Comparison of ENCODE assay signal across 8 mouse cellular contexts in the genomic region with DNA sequence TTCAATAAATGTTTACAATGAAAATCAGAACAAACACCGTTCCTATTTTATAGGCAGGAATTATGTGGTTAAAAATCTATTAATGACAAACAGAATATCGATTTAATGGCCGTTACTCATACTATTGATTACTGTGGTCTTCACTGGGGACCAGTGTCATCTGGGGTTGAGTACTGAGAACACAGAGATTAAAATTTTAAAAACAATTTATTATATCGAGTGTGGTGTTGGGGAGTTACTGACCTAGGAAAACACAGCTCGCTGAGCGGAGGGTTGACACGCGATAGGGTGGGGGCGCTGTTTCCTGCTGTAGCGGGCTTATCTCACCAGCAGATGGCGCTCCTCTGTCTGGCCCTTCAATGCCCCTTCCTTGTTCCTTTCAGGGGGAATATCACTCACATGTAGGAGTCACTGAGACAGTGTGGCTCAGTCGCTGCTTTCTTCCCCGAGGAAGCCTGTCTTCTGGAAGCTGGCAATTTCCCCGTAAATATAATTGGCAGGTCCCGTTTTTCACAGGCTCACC.
DNase-seq lines count a peak whose midpoint lies in the region; ATAC-seq and TF ChIP-seq lines count a peak whose summit lies in the region.

No protein-coding gene starts in this region.

- no peak for ATAC-seq in kidney, postnatal 0 days (replicated peaks; ENCODE audit: low FRiP score, low read depth)
- ATAC-seq in lung, embryonic 16.5 days (ENCODE audit: low read depth) = peak; percentile 34; the same call in 1 of the 2 replicates

- 19% methylated on average over 15 of the region's 15 CpGs for WGBS in kidney, postnatal 0 days
- 20% methylated on average over 15 of the region's 15 CpGs for WGBS in lung, embryonic 16.5 days

- no peak overlapping the region for H3K4me3 ChIP-seq in E14TG2a.4 (replicated peaks; ENCODE audit: low read length)
- H3K4me3 ChIP-seq in gastrocnemius, adult 2 months = no peak overlapping the region
- no peak overlapping the region for H3K4me3 ChIP-seq in kidney, postnatal 0 days (replicated peaks; ENCODE audit: low read depth, low read length)
- H3K4me3 ChIP-seq in lung, embryonic 16.5 days (ENCODE audit: low read length) = no peak overlapping the region

- peaks cover 9% of the 10 kb centered on the region; the same call in 1 of the 2 replicates for H3K27me3 ChIP-seq in E14TG2a.4 (ENCODE audit: insufficient read depth, low read length)
- peaks cover 8% of the 10 kb centered on the region; the same call in 1 of the 2 replicates for H3K27me3 ChIP-seq in kidney, postnatal 0 days (ENCODE audit: insufficient read depth, low read length)
- H3K27me3 ChIP-seq in lung, embryonic 16.5 days (ENCODE audit: control insufficient read depth, insufficient read depth, low read depth, low read length) = no peaks in the 10 kb centered on the region

- peaks cover 28% of the 10 kb centered on the region for H3K4me1 ChIP-seq in E14TG2a.4 (replicated peaks; ENCODE audit: low read depth, low read length)
- H3K4me1 ChIP-seq in kidney, postnatal 0 days (replicated peaks; ENCODE audit: insufficient read depth, low read length) = no peaks in the 10 kb centered on the region
- no peaks in the 10 kb centered on the region for H3K4me1 ChIP-seq in lung, embryonic 16.5 days (replicated peaks; ENCODE audit: control insufficient read depth, insufficient read depth, low read length)

- no peak overlapping the region for H3K4me2 ChIP-seq in kidney, postnatal 0 days (ENCODE audit: low read length)
- no peak overlapping the region for H3K4me2 ChIP-seq in lung, embryonic 16.5 days (ENCODE audit: low read depth, low read length)

- H3K36me3 ChIP-seq in E14TG2a.4 (ENCODE audit: insufficient read depth, low read length) = no peaks in the 10 kb centered on the region
- no peaks in the 10 kb centered on the region for H3K36me3 ChIP-seq in kidney, postnatal 0 days (ENCODE audit: insufficient read depth, low read length)
- no peaks in the 10 kb centered on the region for H3K36me3 ChIP-seq in lung, embryonic 16.5 days (ENCODE audit: control insufficient read depth, insufficient read depth, low read length)

- H3K9ac ChIP-seq in kidney, postnatal 0 days (ENCODE audit: low read depth, low read length) = no peak overlapping the region
- H3K9ac ChIP-seq in lung, embryonic 16.5 days (ENCODE audit: low read length) = no peak overlapping the region

- TF ChIP-seq CTCF in E14TG2a.4 (conservative IDR thresholded peaks at IDR 0.05; ENCODE audit: low read length) = peak; percentile 68
- peak; percentile 94 for TF ChIP-seq CTCF in gastrocnemius, adult 2 months (IDR thresholded peaks at IDR 0.05)
- TF ChIP-seq CTCF in kidney, postnatal 0 days (IDR thresholded peaks at IDR 0.05; ENCODE audit: low read depth) = peak; percentile 97

- DNase-seq in 416B (ENCODE audit: low read depth) = peak; percentile 77
- peak; percentile 35 for DNase-seq in c-Kit-positive CD71-positive TER-119-negative erythroid progenitor cells, embryonic 14.5 days (ENCODE audit: low read depth)
- DNase-seq in gastrocnemius, adult 2 months = peak; percentile 64
- peak; percentile 80 for DNase-seq in kidney, postnatal 0 days (ENCODE audit: low spot score)
- DNase-seq in right cerebral cortex, adult 2 months (ENCODE audit: low spot score in 2 of 2) = peak; percentile 55 to 64
- DNase-seq in yolk sac, embryonic 10.5 days (ENCODE audit: low spot score) = peak; percentile 17

- H3K27ac ChIP-seq in gastrocnemius, adult 2 months = no peak overlapping the region
- no peak overlapping the region for H3K27ac ChIP-seq in kidney, postnatal 0 days
- no peak overlapping the region for H3K27ac ChIP-seq in lung, embryonic 16.5 days (ENCODE audit: low read length)

- peaks cover 8% of the 10 kb centered on the region; the same call in 1 of the 2 replicates for H3K9me3 ChIP-seq in E14TG2a.4 (ENCODE audit: low read length)
- no peaks in the 10 kb centered on the region for H3K9me3 ChIP-seq in kidney, postnatal 0 days (replicated peaks; ENCODE audit: low read length)
- no peaks in the 10 kb centered on the region for H3K9me3 ChIP-seq in lung, embryonic 16.5 days (ENCODE audit: control insufficient read depth, low read length)

- intact Hi-C loops in gastrocnemius, adult 2 months (cut with DNase I) = loop anchor here (5.0 kb wide), 1 partner anchor 240 kb away; the partner anchor contains the start of gene Coq2

Comparison
In these comparisons a context has a peak if more than half of its experiments do, and no peak if none do; other contexts are left out.
1. DNase-seq: peak in every context shown above with its lines; median percentile 80 in kidney, postnatal 0 days; 77 in 416B; 64 in gastrocnemius, adult 2 months; 60 in right cerebral cortex, adult 2 months; 35 in c-Kit-positive CD71-positive TER-119-negative erythroid progenitor cells, embryonic 14.5 days; 17 in yolk sac, embryonic 10.5 days.